Mouse (Mus musculus) thymus, postnatal 4 days (tissue): ENCODE results near the gene Crybb2.
A peak's percentile ranks its signal among the peaks of the same experiment; 100 is the strongest.
"Not testable (repeated sequence)": the region's sequence is repeated elsewhere in the genome, so short reads cannot be mapped to it uniquely, and the experiment has no call there.

Source experiments
- DNase-seq: peaks from one replicate; pipeline ENCODE4 v3.0.0; 2021

Gene Crybb2

GRCm38 (mm10) chr5:113070017-113070416, at the start of gene Crybb2:
Gene Crybb2, minus strand, starts transcription at chr5:113070117.
- DNase-seq = no peak

- no peak for DNase-seq
Measured at GRCm38 (mm10) chr5:113119291-113119690, 49.4 kb upstream of the Crybb2 start.

GRCm38 (mm10) chr5:113118695-113119094, 48.8 kb upstream of the Crybb2 start:
- DNase-seq = peak; percentile 30

- no peak for DNase-seq
Measured at GRCm38 (mm10) chr5:113117361-113117760, 47.4 kb upstream of the Crybb2 start.

GRCm38 (mm10) chr5:113115896-113116295, 46.0 kb upstream of the Crybb2 start:
- no peak for DNase-seq

GRCm38 (mm10) chr5:113114264-113115225, 44.6 kb upstream of the Crybb2 start:
- no peak for DNase-seq

GRCm38 (mm10) chr5:113113120-113113519, 43.2 kb upstream of the Crybb2 start:
- no peak for DNase-seq

GRCm38 (mm10) chr5:113111336-113111735, 41.4 kb upstream of the Crybb2 start:
- no peak for DNase-seq

GRCm38 (mm10) chr5:113110929-113111328, 41.0 kb upstream of the Crybb2 start:
- no peak for DNase-seq

GRCm38 (mm10) chr5:113109651-113110050, 39.7 kb upstream of the Crybb2 start:
- not testable (repeated sequence) for DNase-seq

GRCm38 (mm10) chr5:113108165-113108764, 38.3 kb upstream of the Crybb2 start:
- DNase-seq = no peak

GRCm38 (mm10) chr5:113107709-113108108, 37.8 kb upstream of the Crybb2 start:
- no peak for DNase-seq

GRCm38 (mm10) chr5:113106594-113106993, 36.7 kb upstream of the Crybb2 start:
- no peak for DNase-seq

- no peak for DNase-seq
Measured at GRCm38 (mm10) chr5:113105481-113105880, 35.6 kb upstream of the Crybb2 start.

- DNase-seq = no peak
Measured at GRCm38 (mm10) chr5:113105035-113105434, 35.1 kb upstream of the Crybb2 start.

GRCm38 (mm10) chr5:113102455-113102854, 32.5 kb upstream of the Crybb2 start:
- DNase-seq = no peak

GRCm38 (mm10) chr5:113101457-113101856, 31.5 kb upstream of the Crybb2 start:
- DNase-seq = no peak

GRCm38 (mm10) chr5:113100422-113100821, 30.5 kb upstream of the Crybb2 start:
- no peak for DNase-seq

- DNase-seq = peak; percentile 95
Measured at GRCm38 (mm10) chr5:113099546-113099945, 29.6 kb upstream of the Crybb2 start.

- DNase-seq = no peak
Measured at GRCm38 (mm10) chr5:113097551-113097950, 27.6 kb upstream of the Crybb2 start.

GRCm38 (mm10) chr5:113095456-113095855, 25.5 kb upstream of the Crybb2 start:
- no peak for DNase-seq

- DNase-seq = no peak
Measured at GRCm38 (mm10) chr5:113092406-113092805, 22.5 kb upstream of the Crybb2 start.

- peak; percentile 71 for DNase-seq
Measured at GRCm38 (mm10) chr5:113091162-113091561, 21.2 kb upstream of the Crybb2 start.

- DNase-seq = no peak
Measured at GRCm38 (mm10) chr5:113090750-113091149, 20.8 kb upstream of the Crybb2 start.
